Mouse (Mus musculus): Measurements from ENCODE around the gene Itgb2. TPM values are rescaled to one million over a fixed set of nuclear protein-coding genes. Genes with fewer than 3 reads are reported as not detected.
A peak's percentile ranks its signal among the peaks of the same experiment; 100 is the strongest.

Gene Itgb2
- polyA plus RNA-seq, 1 experiment from 2014 or later, result 1.2 TPM

- H3K9me3 ChIP-seq (replicated peaks), result no peaks in the 10 kb centered on the region
- H3K4me3 ChIP-seq, result no peak overlapping the region
- H3K36me3 ChIP-seq, result no peaks in the 10 kb centered on the region
- DNase-seq (ENCODE audit: low spot score), result no peak
- no peak overlapping the region for H3K27ac ChIP-seq (replicated peaks)
- WGBS, result 80% methylated on average over 10 of the region's 10 CpGs
- H3K27me3 ChIP-seq (ENCODE audit: low read depth, poor library complexity, severe bottlenecking), result no peaks in the 10 kb centered on the region
- no peaks in the 10 kb centered on the region for H3K4me1 ChIP-seq
Observed at GRCm38 (mm10) chr10:77541864-77542666, 12.0 kb downstream of the Itgb2 start.

- Histone ChIP-seq H3K9me3 (replicated peaks) (no peaks in the 10 kb centered on the region), H3K27me3 (ENCODE audit: low read depth, poor library complexity, severe bottlenecking) (no peaks in the 10 kb centered on the region), H3K4me3 (no peak overlapping the region), H3K27ac (replicated peaks) (no peak overlapping the region), H3K36me3 (no peaks in the 10 kb centered on the region), H3K4me1 (no peaks in the 10 kb centered on the region)
- DNase-seq (ENCODE audit: low spot score), result peak; percentile 33
- WGBS, result 49% methylated on average over 7 of the region's 7 CpGs
Observed at GRCm38 (mm10) chr10:77543226-77543625, 13.2 kb downstream of the Itgb2 start.

GRCm38 (mm10) chr10:77544916-77545315 lies 14.9 kb downstream of the Itgb2 start:
- Histone ChIP-seq H3K4me3 (no peak overlapping the region), H3K36me3 (no peaks in the 10 kb centered on the region), H3K9me3 (replicated peaks) (no peaks in the 10 kb centered on the region), H3K27ac (replicated peaks) (no peak overlapping the region), H3K27me3 (ENCODE audit: low read depth, poor library complexity, severe bottlenecking) (no peaks in the 10 kb centered on the region), H3K4me1 (no peaks in the 10 kb centered on the region)
- no peak for DNase-seq (ENCODE audit: low spot score)
- 80% methylated on average over 5 of the region's 5 CpGs for WGBS

- no peak for DNase-seq (ENCODE audit: low spot score)
Observed at GRCm38 (mm10) chr10:77548576-77548975, 18.5 kb downstream of the Itgb2 start.

GRCm38 (mm10) chr10:77550874-77551273 lies 20.8 kb downstream of the Itgb2 start:
- no peaks in the 10 kb centered on the region for H3K4me1 ChIP-seq
- DNase-seq (ENCODE audit: low spot score), result no peak
- no peaks in the 10 kb centered on the region for H3K36me3 ChIP-seq
- no peaks in the 10 kb centered on the region for H3K9me3 ChIP-seq (replicated peaks)
- no peak overlapping the region for H3K27ac ChIP-seq (replicated peaks)
- no peak overlapping the region for H3K4me3 ChIP-seq
- WGBS, result 82% methylated on average over 11 of the region's 11 CpGs
- H3K27me3 ChIP-seq (ENCODE audit: low read depth, poor library complexity, severe bottlenecking), result no peaks in the 10 kb centered on the region

More at GRCm38 (mm10) chr10:77548576-77548975, 18.5 kb downstream of the Itgb2 start:
- H3K4me3 ChIP-seq, result no peak overlapping the region
- no peaks in the 10 kb centered on the region for H3K27me3 ChIP-seq (ENCODE audit: low read depth, poor library complexity, severe bottlenecking)
- H3K4me1 ChIP-seq, result no peaks in the 10 kb centered on the region
- 88% methylated on average over 10 of the region's 10 CpGs for WGBS
- H3K36me3 ChIP-seq, result no peaks in the 10 kb centered on the region
- H3K9me3 ChIP-seq (replicated peaks), result no peaks in the 10 kb centered on the region
- H3K27ac ChIP-seq (replicated peaks), result no peak overlapping the region

- Histone ChIP-seq H3K36me3 (no peaks in the 10 kb centered on the region), H3K27ac (replicated peaks) (no peak overlapping the region), H3K9me3 (replicated peaks) (no peaks in the 10 kb centered on the region), H3K4me1 (no peaks in the 10 kb centered on the region), H3K27me3 (ENCODE audit: low read depth, poor library complexity, severe bottlenecking) (no peaks in the 10 kb centered on the region), H3K4me3 (no peak overlapping the region)
- no peak for DNase-seq (ENCODE audit: low spot score)
- 89% methylated on average over 5 of the region's 5 CpGs for WGBS
Observed at GRCm38 (mm10) chr10:77552162-77552561, 22.1 kb downstream of the Itgb2 start.

GRCm38 (mm10) chr10:77553285-77553684 lies 23.2 kb downstream of the Itgb2 start:
- no peaks in the 10 kb centered on the region for H3K27me3 ChIP-seq (ENCODE audit: low read depth, poor library complexity, severe bottlenecking)
- no peak overlapping the region for H3K27ac ChIP-seq (replicated peaks)
- no peak for DNase-seq (ENCODE audit: low spot score)
- WGBS, result 90% methylated on average over 4 of the region's 4 CpGs
- no peaks in the 10 kb centered on the region for H3K4me1 ChIP-seq
- H3K9me3 ChIP-seq (replicated peaks), result no peaks in the 10 kb centered on the region
- H3K4me3 ChIP-seq, result no peak overlapping the region
- H3K36me3 ChIP-seq, result no peaks in the 10 kb centered on the region

- H3K36me3 ChIP-seq, result no peaks in the 10 kb centered on the region
- H3K4me1 ChIP-seq, result no peaks in the 10 kb centered on the region
- 94% methylated on average over 4 of the region's 4 CpGs for WGBS
- no peak overlapping the region for H3K27ac ChIP-seq (replicated peaks)
- DNase-seq (ENCODE audit: low spot score), result no peak
- H3K27me3 ChIP-seq (ENCODE audit: low read depth, poor library complexity, severe bottlenecking), result no peaks in the 10 kb centered on the region
- H3K4me3 ChIP-seq, result no peak overlapping the region
- H3K9me3 ChIP-seq (replicated peaks), result no peaks in the 10 kb centered on the region
Observed at GRCm38 (mm10) chr10:77554918-77555317, 24.9 kb downstream of the Itgb2 start.

GRCm38 (mm10) chr10:77556631-77557030 lies 26.6 kb downstream of the Itgb2 start:
- 87% methylated on average over 7 of the region's 7 CpGs for WGBS

GRCm38 (mm10) chr10:77557641-77558040 lies 27.6 kb downstream of the Itgb2 start:
- Histone ChIP-seq H3K36me3 (no peaks in the 10 kb centered on the region), H3K9me3 (replicated peaks) (no peaks in the 10 kb centered on the region), H3K4me3 (no peak overlapping the region), H3K4me1 (no peaks in the 10 kb centered on the region), H3K27me3 (ENCODE audit: low read depth, poor library complexity, severe bottlenecking) (no peaks in the 10 kb centered on the region), H3K27ac (replicated peaks) (no peak overlapping the region)
- no peak for DNase-seq (ENCODE audit: low spot score)
- WGBS, result 84% methylated on average over 4 of the region's 4 CpGs

More at GRCm38 (mm10) chr10:77556631-77557030, 26.6 kb downstream of the Itgb2 start:
- Histone ChIP-seq H3K9me3 (replicated peaks) (no peaks in the 10 kb centered on the region), H3K4me3 (no peak overlapping the region), H3K27me3 (ENCODE audit: low read depth, poor library complexity, severe bottlenecking) (no peaks in the 10 kb centered on the region), H3K4me1 (no peaks in the 10 kb centered on the region), H3K27ac (replicated peaks) (no peak overlapping the region), H3K36me3 (no peaks in the 10 kb centered on the region)
- DNase-seq (ENCODE audit: low spot score), result no peak

GRCm38 (mm10) chr10:77560090-77560489 lies 30.0 kb downstream of the Itgb2 start:
- H3K9me3 ChIP-seq (replicated peaks), result no peaks in the 10 kb centered on the region
- 91% methylated on average over 11 of the region's 11 CpGs for WGBS

GRCm38 (mm10) chr10:77560830-77561229 lies 30.8 kb downstream of the Itgb2 start:
- Histone ChIP-seq H3K27ac (replicated peaks) (no peak overlapping the region), H3K27me3 (ENCODE audit: low read depth, poor library complexity, severe bottlenecking) (no peaks in the 10 kb centered on the region)
- WGBS, result 94% methylated on average over 9 of the region's 9 CpGs

More at GRCm38 (mm10) chr10:77560090-77560489, 30.0 kb downstream of the Itgb2 start:
- no peak for DNase-seq (ENCODE audit: low spot score)
- H3K4me1 ChIP-seq, result no peaks in the 10 kb centered on the region
- H3K27me3 ChIP-seq (ENCODE audit: low read depth, poor library complexity, severe bottlenecking), result no peaks in the 10 kb centered on the region
- no peak overlapping the region for H3K4me3 ChIP-seq
- no peaks in the 10 kb centered on the region for H3K36me3 ChIP-seq
- no peak overlapping the region for H3K27ac ChIP-seq (replicated peaks)

GRCm38 (mm10) chr10:77561508-77561907 lies 31.5 kb downstream of the Itgb2 start:
- no peak for DNase-seq (ENCODE audit: low spot score)
- Histone ChIP-seq H3K27ac (replicated peaks) (no peak overlapping the region), H3K4me3 (no peak overlapping the region), H3K9me3 (replicated peaks) (no peaks in the 10 kb centered on the region), H3K27me3 (ENCODE audit: low read depth, poor library complexity, severe bottlenecking) (no peaks in the 10 kb centered on the region), H3K4me1 (no peaks in the 10 kb centered on the region), H3K36me3 (no peaks in the 10 kb centered on the region)
- WGBS, result 76% methylated on average over 2 of the region's 2 CpGs

More at GRCm38 (mm10) chr10:77560830-77561229, 30.8 kb downstream of the Itgb2 start:
- DNase-seq (ENCODE audit: low spot score), result no peak
- Histone ChIP-seq H3K4me3 (no peak overlapping the region), H3K4me1 (no peaks in the 10 kb centered on the region), H3K9me3 (replicated peaks) (no peaks in the 10 kb centered on the region), H3K36me3 (no peaks in the 10 kb centered on the region)

All from midbrain, embryonic 10.5 days (tissue).